Mouse (Mus musculus): ENCODE measurements around the gene Cd300ld3. TPM values are rescaled to one million over a fixed set of nuclear protein-coding genes. Genes with fewer than 3 reads are reported as not detected.
A peak's percentile ranks its signal among the peaks of the same experiment; 100 is the strongest.

Cd300ld3 gene
- total RNA-seq (2021), result not detected
- long read RNA-seq, experiment 1, result 0 reads
- long read RNA-seq, experiment 2, result 0 reads

DNA sequence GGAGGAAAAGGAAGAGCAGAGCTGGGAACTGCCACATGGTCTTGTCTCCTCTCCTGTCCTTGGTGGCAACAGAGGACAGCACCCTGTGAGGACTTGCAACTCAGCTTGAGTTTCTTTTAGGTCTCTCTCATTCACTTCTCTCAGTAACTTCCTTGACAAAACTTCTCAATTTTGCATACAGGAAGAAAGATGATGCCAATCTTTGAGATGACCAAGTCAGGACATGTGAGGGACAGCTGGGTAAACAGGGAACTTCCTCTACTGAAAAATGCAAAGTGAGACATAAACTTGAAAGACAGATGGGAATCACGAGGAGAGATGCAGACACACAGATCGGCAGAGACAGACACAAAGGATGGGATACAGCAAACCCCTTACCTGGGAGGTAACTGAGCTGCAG is at the start of gene Cd300ld3:
Gene Cd300ld3, minus strand, starts transcription at position 151 of the 400 bp plus-strand sequence.
- DNase-seq (ENCODE audit: low spot score in 2 of 2), result no peak

DNA sequence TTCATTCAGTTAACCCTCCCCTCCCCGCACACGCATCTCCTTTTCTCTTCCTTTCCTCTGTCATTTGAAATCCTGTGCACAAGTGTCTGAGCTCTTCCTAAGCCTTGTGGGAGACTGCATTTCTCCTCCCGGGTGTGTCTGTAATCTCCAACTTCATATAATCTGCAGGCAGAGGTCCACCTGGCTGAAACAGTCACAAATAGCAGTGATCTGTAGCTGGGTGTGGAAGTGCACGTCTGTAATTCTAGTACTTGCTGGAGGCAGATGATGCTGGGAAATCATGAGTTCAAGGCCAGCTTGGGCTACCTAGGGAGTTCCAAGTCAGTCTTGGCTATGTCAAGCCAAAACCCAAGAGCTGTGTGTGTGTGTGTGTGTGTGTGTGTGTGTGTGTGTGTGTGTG is 43.9 kb upstream of the Cd300ld3 start:
- no peak for DNase-seq (ENCODE audit: low spot score in 2 of 2)

DNA sequence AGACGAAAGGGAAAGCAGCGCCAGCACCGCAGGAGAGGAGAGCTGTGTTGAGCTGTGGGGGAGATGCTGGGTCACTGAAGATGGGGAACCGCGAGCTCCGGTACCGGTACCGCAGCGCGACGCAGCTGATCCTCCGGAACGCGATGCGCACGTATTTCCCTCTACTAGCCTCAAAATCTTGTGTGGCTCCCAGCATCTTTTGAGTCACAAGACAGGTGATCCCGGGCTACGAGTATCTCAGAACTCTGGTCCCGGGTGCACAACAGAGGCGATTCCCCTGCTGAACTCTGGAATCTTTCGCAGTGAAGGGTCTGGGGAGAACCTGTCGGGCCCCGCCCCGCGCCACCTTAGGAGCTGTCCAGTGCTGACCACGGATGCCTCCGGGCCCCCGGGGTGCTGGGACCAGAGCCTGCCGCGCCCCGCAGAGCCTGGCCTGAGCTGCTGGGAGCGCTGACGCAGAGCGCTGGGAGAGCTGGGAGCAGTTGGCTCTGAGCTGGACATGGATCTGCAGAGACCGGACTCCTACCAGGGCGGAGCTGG is 43.2 kb upstream of the Cd300ld3 start, which contains the start of gene Rab37:
Gene Rab37, plus strand, starts transcription at position 70 of the 540 bp plus-strand sequence.
- no peak for DNase-seq (ENCODE audit: low spot score in 2 of 2)

DNA sequence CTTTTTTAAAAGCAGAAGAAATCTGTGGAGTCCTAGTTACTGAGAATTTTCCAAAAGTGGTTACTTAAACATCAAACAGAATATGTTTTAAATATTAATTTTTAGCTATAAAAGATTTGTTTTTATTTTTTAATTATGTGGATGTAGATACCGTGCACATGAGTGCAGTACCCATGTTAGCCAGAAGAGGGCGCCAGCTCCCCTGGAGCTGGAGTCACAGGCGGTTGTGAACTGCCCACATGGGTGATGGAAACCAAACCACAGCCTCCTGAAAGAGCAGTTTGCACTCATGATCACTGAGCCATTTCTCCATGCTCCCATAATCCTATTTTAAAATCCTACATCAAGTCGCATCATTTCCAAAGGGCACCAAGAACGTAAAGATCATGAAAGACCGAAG is 41.6 kb upstream of the Cd300ld3 start:
- DNase-seq (ENCODE audit: low spot score in 2 of 2), result no peak

DNA sequence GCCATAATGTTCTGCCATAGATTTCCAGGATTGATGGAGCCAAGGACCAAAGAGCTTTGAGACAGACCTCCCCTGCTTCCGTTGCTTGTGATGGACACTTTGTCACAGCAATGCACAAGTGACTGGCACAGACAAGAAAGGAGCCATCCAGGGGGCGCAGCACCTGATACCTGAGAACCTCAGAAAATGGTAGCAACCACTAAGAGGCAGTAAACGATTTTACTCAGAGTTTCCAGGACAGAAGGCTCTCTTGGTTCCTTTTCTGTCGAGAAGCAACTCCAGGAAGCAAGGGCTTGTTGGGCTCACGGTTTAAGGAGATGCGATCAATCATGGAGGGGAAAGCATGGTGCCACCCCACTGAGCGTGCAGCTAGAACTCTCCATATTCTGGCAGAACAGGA is 38.0 kb upstream of the Cd300ld3 start:
- DNase-seq (ENCODE audit: low spot score in 2 of 2), result no peak

DNA sequence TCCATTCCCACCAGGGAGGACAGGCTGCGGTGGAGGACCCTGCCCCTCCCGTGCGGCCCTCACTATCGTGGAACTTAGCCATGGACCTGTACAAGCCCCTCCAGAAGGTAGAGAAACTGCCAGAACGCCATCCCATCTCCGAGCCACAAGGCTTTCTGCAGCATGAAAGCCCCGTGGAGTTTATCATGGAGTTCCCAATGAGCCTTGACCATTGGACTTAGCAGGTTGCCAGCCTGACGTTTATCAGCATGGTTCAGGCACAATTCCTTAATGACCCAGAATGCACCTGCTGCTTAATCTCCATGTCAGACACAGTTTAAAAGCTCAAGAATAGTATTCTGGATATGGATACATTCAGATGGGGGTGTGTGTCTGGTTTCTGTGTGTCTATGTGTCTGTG is 36.9 kb upstream of the Cd300ld3 start:
- no peak for DNase-seq (ENCODE audit: low spot score in 2 of 2)

DNA sequence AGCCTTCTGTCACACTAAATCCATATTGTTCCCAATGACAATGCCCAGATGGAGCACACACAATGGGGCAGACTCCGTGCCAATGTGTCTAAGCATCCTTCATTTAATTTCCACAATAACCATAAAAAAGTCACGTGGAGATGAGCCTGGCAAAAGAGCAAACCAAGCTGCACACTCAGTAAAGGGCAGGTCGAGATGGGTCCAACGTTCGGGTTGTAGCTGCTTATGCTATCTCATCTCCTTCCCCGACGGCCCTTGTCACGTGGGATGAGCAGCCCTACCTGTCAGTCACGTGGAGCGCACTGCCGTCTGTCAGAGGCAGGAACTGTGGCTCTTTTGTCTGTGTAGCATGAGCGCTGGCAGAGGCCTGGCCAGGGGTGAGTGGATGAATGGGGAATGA is 36.4 kb upstream of the Cd300ld3 start:
- DNase-seq (ENCODE audit: low spot score in 2 of 2), result no peak

DNA sequence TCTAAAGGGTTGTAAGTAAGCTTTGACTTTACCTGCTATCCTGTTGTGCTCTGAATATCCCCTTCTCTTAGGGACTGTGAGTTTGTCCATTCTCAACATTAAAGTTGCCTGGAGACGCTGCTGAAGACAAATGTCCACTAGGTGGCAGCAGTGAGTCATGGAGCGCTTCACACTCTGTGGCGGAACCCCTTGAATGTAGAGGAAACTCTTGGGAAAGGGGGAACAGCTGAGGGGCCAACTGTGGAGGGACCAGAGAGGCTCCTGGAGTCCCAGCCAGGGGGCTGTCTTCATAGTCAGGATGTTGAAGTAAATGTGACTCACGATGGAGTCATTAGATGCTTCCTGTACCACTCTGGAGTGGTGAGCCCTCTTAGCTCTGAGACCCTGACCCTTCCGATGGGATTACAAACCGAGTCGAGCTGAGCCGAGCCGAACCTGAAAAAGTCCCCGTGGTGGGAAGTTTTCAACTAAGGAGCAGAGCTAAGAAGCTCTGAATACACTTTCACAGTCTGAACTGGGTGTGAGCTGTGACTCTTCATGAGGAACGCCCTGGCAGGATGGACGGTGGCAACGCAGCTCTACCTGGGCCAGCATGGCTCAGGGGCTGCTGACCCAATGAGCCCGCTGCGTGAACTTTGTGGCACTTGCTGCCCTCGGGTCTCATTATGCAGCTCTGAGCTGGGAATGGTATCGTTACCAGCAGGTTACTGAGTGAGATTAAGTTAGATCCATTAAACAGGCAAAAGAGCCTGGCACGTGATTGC is 35.3 kb upstream of the Cd300ld3 start:
- peak; percentile 65 to 83 for DNase-seq (ENCODE audit: low spot score in 2 of 2)

DNA sequence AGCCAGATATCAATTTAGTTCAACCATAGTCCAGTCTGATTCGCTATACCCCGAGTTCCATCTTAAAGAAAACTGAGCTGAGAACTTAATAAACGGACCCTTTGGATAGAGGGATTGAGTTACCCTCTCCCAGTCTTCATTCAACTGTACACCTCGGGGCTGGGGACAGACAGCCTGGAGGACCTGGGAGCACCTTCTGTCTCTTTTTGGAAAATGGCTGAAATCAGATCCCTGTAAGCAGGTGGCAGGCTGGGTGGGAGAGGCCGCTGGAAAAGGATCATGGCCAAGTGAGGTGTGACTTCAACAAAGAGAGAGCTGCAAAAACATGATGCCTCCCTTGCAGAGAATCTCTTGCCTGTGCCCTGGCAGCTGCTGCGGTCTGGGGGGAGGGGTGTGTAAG is 34.0 kb upstream of the Cd300ld3 start:
- DNase-seq (ENCODE audit: low spot score in 2 of 2), result no peak

DNA sequence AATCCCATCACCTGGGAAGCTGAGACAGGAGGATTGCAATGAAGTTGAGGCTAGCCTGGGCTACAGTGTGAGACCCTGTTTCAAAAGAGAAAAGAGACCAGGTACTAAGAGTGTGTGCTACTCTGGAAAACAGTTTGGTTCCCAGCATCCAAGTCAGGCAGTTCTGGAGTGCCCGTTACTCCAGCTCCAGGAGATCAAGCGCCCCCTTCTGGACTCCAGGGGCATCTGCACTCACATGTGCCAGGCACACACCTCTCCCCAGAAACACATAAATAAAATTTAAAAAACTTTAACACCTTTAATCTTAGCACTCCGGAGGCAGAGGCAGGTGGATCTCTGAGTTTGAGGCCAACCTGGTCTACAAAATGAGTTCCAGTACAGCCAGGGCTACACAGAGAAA is 33.2 kb upstream of the Cd300ld3 start:
- no peak for DNase-seq (ENCODE audit: low spot score in 2 of 2)

DNA sequence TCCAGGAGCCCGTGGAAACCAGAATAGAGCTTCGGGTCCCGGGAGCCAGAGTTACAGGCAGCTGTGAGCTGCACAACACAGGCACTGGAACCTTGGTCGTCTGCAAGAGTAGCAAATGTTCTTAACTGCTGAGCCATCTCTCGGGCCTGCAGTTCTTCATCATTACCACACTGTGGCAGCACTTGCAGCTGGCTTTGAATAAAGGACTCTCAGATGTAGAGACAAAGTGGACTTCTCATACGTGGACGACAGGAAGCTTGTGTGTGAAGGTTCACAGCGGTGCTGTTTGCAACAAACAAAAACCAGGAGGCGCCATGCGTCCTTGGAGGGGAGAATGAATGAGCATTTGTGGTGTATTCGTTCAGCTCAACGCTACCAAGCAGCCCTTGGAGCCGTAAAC is 32.7 kb upstream of the Cd300ld3 start:
- DNase-seq (ENCODE audit: low spot score in 2 of 2), result peak; percentile 59 to 67

DNA sequence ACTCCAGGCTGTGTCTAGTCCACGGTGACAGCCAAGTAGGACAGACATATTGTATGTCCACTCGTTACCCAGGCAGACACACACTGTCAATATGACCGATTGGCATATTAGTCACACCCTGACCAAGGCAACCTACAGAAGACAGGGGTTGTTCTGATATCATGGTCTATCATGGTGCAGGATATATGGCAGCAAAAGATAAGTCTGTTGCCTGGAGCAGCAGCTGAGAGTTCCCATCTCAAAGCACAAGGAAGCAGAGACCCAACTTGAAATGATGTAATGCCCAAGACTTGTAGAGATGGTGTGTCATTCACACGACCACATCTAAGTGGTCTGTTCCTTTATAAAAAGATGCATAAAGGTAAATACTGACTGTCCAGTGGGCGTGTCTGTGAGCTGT is 30.5 kb upstream of the Cd300ld3 start:
- no peak for DNase-seq (ENCODE audit: low spot score in 2 of 2)

DNA sequence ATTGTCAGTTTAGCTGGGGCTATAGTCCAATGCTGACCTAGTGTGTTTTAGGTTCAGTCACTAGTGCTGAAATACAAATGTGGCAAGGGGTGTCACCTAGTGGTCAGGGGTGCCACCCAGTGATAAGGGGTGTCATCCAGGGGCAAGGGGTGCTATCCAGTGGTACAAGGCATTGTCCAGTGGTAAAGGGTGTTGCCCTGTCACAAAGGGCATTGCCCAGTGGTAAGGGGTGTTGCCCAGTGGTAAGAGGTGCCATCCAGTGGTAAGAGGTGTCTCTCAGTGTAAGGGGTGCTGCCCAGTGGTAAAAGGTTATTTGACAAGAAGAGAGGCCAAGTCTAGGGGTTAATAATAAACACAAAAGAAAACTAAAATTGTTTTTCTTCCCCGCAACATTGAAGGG is 29.2 kb upstream of the Cd300ld3 start:
- DNase-seq (ENCODE audit: low spot score in 2 of 2), result no peak

DNA sequence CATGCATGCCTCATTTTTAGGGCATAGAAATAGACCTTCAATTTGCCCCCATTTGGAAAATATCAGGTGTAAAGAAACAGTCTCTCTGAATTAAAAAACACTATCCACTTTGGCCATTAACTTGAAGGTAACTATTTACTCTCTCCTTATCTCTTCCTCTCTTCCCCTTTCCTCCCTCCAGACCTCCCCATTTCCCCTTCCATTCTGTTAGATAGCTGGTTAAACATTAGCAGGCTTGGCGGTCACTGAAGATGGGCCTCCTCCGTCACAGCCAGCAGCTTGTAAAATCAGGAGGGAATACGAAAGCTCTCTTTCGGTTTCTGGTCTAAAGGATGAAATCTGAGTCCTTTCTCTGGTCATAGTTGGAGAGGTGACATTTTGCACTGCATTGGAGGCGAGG is 27.6 kb upstream of the Cd300ld3 start:
- DNase-seq (ENCODE audit: low spot score in 2 of 2), result no peak

DNA sequence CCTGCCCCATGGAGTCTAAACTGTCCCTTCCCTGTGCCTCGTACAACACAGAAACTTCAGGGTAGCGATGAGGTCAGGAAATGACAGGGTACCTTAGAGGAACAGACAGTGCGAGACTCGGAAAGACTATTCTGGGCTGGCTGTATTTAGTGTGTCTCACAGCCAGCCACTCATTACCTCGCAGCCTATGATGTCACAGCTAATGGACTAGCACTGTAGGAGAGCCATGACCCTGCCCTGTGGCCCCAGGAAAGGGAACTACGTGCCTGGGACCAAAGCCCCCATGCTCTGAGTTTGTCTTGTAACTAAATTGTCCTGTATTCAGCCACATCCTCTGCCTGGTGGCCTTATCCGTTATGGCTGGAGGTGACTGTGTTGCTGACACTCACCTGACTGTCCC is 27.2 kb upstream of the Cd300ld3 start:
- no peak for DNase-seq (ENCODE audit: low spot score in 2 of 2)

DNA sequence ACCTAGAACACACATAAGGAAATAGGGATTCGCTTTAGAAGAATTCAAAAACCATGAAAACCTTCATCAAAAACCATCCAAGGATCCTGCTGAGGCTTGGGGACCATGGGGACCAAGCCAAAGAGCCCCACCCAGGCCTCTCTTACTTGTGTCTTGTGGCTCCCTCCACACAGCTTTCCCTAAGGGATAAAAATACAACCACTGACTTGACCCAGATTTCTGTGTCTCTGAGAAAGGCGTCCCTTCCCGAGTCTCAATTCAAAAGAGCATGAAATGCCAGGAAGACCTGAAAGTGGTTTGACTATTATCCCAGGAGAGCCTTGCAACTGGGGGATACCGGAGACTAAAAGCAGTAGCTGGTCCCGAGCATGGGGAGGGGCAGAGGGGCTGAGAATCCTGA is 24.8 kb upstream of the Cd300ld3 start:
- DNase-seq (ENCODE audit: low spot score in 2 of 2), result no peak

DNA sequence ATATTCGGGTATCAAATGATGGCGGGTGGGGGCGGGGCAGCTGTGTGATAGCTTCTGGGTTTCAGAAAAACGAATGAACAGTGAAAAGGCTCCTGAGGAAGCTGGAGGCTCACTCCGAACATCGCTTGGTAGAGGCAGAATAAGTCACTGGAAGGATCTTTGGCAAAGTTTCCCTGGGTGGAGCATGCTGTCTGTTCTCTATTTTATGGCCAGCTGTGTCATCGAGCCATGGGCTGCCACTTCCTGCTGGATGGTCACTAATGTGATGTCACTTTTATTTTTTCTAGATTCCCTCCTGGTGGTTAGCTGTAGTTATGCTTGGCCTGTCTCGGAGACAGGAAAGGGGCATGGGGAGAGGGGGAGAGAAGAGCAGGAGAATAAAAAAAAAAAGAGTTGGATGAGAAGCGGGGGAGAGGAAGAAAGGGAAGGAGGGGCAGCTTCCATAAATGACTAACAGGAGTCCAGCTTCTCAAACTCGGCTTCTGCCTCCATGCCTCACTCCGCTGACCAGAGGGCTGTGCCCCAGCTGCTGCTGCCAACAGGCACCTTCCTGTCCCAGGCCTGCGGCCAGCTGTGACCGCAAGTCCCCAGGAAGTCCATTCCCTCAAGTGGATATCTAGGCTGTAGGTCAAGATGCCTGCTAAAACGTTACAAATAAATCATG is 23.6 kb upstream of the Cd300ld3 start:
- no peak for DNase-seq (ENCODE audit: low spot score in 2 of 2)

DNA sequence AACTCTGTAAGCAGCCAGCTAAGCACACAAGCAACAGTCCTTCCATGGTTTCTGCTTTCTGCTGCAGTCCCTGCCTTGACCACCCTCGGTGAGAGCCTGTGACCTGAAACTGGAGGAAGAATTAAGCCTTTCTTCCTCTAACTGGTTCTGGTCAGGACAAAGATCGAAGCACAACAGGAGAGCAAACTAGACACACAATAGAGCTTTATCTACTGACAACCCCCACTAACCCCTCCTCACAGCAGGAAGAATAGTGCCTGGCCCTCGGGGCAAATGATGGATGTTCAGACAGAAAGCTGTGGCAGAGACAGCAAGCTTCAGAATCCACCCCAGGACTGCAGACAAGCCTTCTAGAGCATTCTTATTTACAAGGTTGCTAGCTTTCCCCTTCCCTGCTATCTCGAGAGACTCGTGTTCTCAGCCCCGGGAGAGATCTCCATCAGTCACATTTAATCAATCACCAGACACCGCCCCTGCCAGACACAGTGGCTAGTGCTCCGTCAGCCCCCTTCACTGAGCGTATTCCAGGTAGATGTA is 22.9 kb upstream of the Cd300ld3 start:
- DNase-seq (ENCODE audit: low spot score in 2 of 2), result no peak

DNA sequence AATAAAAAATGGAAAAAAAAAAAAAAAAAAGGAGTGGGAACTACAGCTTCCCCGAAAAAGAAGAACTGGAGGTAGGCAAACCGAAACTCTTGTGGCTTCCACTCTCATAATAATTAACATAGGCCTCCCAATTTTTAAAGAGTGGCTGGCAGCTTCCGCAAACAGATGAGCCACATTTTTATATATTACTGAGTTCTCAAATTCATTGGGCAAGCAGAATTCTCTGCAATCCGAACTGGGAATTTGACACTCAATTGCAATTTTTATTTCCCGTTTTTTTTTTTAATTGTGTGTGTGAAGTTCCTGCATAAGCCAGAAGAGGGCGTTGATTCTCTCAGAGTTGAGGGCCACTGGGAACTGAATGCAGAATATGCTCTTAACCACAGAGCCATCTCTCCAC is 18.6 kb upstream of the Cd300ld3 start:
- no peak for DNase-seq (ENCODE audit: low spot score in 2 of 2)

DNA sequence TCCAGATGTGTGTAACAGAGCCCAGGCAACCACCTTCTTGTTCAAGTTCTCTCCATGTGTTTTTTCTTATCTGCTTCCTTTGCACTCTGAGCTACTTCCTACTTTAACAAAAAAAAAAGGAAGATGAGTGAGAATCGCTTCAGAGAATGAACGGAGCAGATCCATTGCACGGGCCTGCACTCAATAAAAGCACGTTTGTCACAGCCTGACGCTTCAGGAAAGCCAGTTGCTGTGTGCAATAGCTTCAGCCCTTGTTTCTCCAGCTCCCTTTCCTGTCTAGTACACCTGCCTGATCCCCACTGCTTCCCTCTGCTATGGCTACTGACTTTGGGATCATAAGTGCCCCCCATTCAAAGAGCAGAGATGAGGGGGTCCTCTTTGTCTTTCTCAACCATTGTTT is 13.9 kb upstream of the Cd300ld3 start, which contains the start of gene Cd300e:
Gene Cd300e, minus strand, starts transcription at position 101 of the 400 bp plus-strand sequence.
- no peak for DNase-seq (ENCODE audit: low spot score in 2 of 2)

DNA sequence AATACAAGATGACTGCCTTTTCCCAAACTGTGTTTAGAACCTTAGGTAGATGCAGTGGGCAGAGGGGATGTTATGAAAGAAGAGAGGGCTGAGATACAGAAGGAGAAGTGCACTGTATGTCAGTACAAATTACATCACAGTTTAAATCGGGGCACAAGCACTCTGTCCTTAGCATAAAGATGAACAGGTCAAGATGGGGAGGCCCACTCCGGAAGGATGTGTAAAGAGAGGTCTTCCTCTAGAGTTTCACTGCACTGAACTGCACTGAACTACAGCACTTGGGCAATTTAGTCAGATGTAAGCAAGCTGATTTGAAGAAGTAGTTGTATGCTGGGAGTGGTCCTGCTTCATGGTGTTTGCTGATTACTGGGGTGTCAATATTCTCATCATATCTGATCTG is 11.6 kb upstream of the Cd300ld3 start:
- no peak for DNase-seq (ENCODE audit: low spot score in 2 of 2)

DNA sequence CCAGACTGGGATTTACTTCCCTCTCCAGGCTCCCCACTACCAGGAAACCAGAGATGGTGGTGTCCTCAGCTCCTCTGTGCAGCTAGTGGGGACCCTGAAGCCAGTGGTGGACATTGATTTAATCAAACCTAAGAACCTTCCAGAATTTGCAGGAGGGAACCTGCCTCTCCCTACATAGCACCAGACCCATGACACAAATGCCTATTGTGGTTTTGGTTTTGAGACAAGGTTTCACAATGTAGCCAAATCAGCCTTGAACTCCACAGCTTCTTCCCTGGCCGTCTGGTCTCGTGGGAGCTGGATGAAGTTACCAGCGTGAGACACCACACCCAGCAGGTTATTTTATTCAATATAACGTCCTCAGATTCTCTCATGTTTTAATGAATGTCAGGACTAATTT is 10.5 kb upstream of the Cd300ld3 start:
- no peak for DNase-seq (ENCODE audit: low spot score in 2 of 2)
